Mouse (Mus musculus) lung, postnatal 0 days (tissue): ENCODE measurements around the gene Slc6a19.

Source experiments
- CTCF ChIP-seq: IDR thresholded peaks from 2 replicates; pipeline ENCODE4 v1.5.1; 2016; ENCODE audit warnings: antibody characterized with exemption, mild to moderate bottlenecking
- EP300 ChIP-seq: IDR thresholded peaks from 2 replicates; pipeline ENCODE4 v1.6.1; 2016; ENCODE audit warnings: antibody characterized with exemption, mild to moderate bottlenecking, control low read depth

DNA sequence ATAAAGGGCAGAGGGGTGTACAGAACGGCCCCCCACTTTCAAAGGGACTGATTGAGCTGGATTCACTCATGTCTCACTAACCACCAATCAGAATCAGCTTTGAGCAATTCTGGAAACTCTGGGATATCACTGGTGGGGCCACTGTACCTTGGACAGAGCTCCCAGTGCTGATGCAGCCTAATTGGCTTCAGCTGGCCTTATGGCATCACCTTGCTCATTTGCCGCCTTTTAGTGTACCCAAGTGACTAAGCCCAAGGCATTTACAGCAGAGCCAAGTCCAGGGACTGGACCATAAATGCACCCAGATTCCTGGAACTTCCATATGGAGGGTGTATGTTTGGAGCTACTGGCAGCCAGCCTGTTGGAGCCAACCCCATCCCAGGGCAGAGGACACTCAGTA is 45.7 kb downstream of the Slc6a19 start:
- TF ChIP-seq CTCF (no peak), EP300 (no peak)
